Mouse (Mus musculus) c-Kit-positive CD71-positive TER-119-negative erythroid progenitor cells, embryonic 14.5 days (primary cell): ENCODE data around the gene Arhgef9.

Experiments used
- DNase-seq: peaks from one replicate; pipeline ENCODE4 v3.0.0-alpha.2; 2013; ENCODE audit warnings: low read depth

The Arhgef9 gene

DNA sequence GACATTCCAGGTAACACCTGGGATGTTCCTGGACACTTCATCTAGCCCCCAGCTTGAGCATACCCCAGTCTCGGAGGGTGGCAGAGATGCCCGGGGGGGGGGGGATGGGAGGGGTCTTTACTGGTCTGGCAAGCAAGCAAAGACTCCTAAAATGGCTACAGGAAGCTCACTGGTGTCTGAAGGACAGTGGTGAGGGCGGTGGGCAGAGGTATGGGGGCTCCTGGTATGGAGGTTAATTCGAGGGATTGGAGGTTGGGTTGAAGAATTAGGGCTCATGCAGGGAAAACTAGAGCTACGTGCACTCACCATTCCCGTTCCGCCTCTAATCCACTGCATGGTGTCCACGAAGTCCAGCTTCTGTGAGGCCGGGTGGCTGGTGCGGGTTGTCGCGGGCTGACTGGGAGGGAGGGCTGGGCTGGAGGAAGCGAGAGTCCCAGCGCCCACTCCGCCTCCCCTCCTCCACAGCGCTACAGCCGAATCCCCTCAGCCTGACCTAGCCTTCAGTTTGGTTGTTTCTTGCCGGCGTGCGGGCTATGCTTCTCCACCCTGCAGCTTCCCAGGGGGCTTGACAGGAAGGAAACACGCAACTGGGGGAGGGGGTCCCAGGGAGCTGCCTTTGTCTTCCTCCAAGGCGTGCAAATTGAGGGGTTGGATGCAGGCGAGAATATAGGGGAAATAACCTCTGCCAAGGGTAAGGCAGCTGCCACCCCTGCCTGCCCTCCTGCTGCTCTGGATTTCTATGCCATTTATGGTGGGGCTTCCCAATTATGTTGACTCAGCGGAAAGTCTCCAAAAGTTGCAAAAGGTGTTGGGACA is at the start of gene Arhgef9:
Arhgef9 (minus strand) TSS at position 753 of the 816 bp plus-strand sequence.
- no peak for DNase-seq

DNA sequence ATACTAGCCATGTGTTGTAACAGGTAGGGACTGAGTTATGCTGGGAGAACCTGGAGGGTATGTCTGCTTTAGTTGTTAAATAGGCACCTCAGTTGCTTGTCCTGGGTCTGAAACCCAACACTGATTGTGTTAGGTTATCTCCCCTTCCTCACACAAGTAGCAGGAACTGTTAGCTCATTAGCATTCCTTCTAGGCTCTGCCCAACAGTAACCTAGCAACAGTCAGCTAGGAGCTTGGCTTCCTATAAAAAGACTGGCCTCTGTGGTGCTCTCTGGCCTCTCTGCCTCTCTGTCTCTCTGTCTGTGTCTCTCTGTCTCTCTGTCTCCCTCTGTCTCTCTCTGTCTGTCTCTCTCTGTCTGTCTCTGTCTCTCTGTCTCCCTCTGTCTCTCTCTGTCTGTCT is 42.2 kb upstream of the Arhgef9 start:
- DNase-seq = no peak

DNA sequence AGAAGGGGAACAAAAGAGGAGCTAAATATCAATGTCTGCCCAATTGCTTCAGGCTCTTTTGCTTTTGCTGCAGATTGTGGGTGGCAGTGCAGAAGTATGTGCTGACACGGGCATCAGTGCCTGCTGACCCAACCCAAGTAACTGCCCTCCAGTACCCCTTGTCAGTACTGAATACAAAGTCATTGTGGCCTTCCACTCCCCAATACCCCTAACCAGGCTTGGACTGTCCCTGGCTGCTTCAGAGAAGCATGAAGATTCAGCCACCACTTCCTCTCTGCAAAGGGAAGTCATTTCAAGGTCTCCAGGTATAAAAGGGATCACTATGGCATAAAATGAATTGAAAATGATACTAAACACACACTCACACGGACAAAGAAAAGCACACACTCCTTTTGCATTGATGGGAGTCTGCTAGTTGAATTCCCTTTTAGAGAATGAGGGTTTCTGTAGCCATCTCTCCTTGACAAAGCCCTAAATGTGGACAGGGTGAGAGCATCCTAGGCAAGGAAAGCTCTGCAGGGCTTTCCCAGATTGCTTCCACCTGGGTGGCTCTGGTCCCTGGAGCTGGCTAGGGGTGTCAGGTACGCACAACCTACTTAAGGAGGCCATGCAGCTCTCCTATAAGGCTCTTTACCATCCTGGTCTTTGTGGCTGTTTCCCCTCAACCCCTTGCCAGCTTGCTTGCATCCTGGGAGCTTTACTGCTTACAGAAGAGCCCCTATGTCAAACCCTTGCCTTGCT is 1.1 kb downstream of the Arhgef9 start:
- DNase-seq = no peak

GRCm38 (mm10) chrX:95175978-95176377 is 20.7 kb downstream of the Arhgef9 start:
- peak; percentile 13 for DNase-seq

DNA sequence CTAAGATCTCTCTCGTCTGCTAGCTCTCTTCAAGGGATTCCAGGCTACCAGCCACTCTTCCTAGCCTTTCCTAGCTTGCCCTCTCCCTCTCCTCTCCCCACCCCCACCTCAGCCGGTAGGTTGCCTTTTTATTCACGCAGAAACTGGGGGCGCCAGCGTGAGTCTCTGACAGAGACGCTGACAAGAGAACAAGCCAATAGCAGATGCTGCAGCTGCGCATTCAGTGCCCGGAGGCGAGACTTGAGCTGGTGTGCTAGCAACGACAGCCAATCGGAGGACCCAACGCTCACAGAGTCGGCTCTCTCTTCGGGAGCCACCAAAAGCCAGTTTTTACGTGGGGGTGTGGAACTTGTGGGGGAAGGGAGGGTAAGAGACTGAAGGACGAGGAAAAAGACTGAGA is 30.3 kb downstream of the Arhgef9 start:
- peak; percentile 61 for DNase-seq

DNA sequence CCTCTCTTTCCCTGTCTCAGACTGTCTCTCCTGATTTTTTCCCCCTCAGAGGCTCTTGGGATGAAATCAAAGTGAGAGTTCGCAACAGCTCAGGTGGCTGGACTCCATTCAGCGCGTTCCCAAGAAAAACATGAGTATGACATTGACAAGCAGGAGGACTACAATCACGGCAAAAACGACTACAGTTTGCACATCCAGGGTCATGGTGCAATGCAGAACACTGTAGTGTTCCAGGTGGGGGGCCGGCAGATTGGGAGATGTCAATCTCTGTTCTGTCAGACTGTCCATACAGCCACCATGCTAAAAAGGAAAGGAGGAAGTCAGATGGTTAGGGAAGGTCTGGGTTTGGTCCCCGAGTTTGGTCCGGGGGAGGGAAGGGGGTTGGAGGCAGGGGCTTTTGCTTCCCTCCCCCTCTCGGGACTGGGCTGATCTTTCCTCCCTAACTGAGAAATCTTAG is 31.0 kb downstream of the Arhgef9 start:
- DNase-seq = no peak

DNA sequence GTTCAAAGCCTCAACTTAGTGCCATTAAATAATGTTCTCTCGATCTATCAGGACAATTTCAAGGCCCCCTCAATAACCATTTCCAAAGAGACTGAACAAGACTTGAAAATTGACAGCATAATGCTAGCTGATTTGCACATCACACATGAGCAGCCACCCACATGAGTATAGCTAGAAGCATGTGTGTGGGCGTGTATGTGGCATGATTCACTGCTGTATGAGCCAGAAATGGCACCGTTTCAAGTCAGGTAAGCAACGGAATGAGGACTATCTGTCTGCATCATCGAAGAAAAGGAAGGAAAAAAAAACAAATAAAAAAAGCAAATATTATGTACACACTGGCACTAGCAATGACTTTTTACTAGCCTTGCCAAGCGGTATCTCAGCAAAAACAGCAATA is 32.5 kb downstream of the Arhgef9 start:
- DNase-seq = no peak

DNA sequence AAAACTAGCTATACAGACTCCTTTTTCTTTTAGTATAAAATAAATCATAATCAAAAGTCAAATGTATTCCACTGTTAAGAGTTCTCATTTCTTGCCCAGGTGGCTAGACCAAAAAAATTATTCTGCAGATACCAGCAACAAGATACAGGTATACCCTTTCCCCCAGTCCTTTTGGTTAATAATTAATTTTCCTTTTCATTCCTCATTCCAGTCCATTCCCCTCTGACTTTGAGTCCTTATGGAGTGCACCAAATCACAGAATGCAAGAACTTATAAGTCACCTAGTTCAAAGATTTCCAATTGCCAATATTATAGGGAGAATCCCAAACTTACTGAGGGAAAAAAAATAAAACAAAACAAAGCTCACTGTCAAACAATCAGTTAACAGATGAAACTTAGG is 33.2 kb downstream of the Arhgef9 start:
- no peak for DNase-seq

DNA sequence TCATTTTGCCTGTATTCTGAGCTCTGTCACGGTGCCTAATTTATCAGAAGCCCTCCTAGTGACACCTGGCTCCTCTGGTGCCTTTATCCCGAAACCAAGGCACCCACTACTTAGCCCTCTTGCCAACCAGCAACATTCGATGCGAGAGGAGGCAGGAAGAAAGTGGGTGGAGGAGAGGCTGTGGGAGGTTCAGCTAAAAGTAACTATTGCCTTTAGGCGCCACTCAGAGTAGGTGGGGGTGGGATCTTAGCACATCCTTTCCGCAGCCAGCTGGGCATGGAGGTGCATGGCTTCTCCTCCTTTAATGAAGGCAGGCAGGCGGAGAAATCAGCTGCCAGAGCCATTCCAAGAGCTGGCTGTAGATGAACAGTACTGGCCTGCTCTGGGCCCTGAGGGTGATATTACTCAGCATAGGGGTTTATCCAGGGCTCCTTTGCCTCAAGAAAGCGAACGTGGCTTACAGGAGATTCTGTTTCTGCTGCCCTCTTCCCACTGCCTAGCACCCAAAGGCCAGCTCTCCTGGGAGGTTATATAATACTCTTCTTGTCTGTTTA is 39.7 kb downstream of the Arhgef9 start:
- no peak for DNase-seq

- DNase-seq = no peak
These were observed 58.0 kb downstream of the Arhgef9 start for GRCm38 (mm10) chrX:95138636-95139035.

DNA sequence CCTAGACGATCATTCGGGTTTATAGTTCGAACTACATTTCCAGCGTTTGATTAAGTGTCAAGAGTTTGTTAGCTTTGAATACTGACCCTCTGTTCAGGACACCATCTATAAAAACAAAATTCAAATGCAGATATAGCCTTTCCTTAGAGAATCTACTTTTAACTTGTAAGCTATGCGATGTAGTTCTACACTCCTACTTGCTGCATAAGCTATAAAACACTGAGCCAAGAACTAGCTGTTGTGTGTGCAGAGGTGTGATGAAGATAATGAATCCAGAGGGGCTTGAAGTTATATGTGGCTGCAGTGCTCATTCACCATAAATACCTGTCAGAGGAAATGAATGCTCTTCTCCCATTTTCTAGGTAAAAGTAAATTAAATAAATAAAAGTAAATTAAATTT is 63.2 kb downstream of the Arhgef9 start:
- DNase-seq = no peak

GRCm38 (mm10) chrX:95132996-95133395 is 63.7 kb downstream of the Arhgef9 start:
- DNase-seq = no peak

DNA sequence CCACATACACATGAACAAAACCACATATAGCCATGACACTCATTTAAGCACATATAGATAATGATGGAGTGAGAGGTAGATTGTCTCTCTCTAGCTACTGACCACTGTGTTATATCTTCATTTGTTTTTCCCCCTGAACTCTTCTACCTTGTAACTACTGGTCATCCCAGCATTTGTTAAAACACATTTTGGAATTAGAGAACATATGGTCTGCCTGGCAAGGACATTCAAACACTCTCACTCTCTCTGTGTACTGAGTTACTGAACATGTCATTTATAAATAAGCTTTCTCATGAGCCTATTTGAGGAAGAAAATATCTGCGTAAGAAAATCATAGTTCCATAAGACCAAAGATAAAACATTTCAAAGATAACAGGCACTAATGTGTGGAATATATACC is 64.9 kb downstream of the Arhgef9 start:
- no peak for DNase-seq

- no peak for DNase-seq
These were observed 73.2 kb downstream of the Arhgef9 start for GRCm38 (mm10) chrX:95123462-95123861.

DNA sequence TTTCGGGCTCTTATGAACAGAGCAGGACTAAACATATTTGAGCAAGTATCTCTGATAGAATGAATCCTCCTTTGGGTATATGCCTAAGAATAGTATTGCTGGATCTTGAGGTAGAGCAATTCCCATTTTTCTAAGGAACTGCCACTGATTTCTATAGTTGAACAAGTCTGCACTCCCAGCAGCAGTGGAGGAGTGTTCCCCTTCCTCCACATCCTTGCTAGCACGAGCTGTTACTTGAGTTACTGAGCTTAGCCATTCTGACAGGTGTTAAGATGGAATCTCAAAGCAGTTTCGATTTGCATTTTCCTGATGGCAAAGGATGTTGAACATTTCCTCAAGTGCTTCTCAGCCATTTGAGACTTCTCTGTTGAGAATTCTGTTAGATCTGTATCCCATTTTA is 92.3 kb downstream of the Arhgef9 start:
- no peak for DNase-seq

DNA sequence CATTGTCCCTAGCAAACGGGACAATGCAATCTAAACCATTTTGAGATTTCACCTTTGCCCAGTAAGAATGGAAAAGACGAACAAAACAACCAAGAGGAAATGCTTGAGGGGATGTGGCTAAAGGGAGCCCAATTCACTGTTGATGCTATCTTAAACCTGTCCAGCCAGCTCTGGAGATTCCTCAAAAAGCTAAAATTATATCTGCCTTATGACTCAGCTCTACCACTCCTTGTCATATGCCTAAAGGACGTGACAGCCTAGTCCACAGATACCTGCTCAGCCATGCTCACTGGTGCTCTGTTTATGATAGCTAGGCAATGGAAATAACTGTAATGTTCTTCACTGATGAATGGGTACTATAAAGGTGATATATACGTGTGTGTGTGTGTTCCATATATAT is 109.0 kb downstream of the Arhgef9 start:
- no peak for DNase-seq

DNA sequence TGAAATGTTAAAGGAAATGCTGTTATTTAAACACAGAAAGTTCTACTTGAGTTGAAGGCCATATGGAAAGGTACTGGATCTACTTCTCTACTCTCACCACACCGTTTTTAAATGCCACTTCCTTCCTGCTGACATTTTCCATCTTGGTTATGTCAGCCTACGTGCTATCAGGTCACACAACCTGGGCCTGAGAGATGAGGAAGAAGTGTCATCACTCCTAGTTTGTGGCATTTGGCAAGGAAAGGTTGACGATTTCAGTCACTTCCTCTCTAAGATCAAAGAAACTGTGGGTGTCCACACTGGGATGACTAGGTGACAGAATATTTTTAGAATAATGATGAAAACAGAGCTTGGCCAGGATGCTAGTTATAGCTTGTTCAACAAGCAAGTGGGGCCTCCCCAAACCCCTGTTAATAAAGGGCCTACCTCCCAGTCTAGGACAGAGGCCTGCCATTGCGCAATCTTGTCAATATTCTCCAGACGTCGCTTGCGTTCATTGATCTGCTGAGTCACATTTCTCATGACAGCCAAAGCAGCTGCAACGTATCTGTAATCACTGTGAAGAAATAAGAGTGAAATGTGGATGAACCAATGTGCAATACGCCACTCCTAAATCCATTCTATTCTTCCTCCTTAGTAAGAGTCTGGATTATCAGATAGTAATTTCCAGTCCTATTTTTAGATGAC is 119.5 kb downstream of the Arhgef9 start:
- no peak for DNase-seq

- DNase-seq = no peak
These were observed 168.7 kb downstream of the Arhgef9 start for GRCm38 (mm10) chrX:95027907-95028306.

- peak; percentile 27 for DNase-seq
These were observed 170.2 kb downstream of the Arhgef9 start, which contains the start of gene Spin4 for GRCm38 (mm10) chrX:95026361-95026892. Spin4 (minus strand) TSS chrX:95026682.

- DNase-seq = no peak
These were observed 170.8 kb downstream of the Arhgef9 start for GRCm38 (mm10) chrX:95025779-95026360.

DNA sequence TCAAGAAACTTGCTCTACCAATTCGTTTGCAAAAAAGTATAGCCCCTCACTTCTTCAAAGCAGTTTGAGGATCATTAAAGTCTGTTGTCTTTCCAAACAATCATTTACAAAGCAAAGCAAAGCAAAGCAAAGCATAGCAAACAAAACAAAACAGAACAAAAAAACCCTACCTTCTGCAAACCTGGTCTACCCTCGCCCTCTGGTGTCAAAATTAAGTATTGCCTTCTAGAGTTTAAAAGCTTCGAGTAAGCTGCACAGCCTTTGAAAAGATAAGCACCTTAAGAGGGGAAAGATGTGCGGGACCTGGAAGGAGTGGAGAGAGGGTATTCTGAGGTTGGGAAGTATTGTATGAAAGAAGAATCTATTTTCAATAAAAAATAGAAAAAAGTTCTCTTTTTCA is 184.6 kb downstream of the Arhgef9 start:
- peak; percentile 46 for DNase-seq
